Mouse (Mus musculus): Measurements from ENCODE around the gene Dync1li1.
"Not testable (repeated sequence)": the region's sequence is repeated elsewhere in the genome, so short reads cannot be mapped to it uniquely, and the experiment has no call there.

Gene Dync1li1

GRCm38 (mm10) chr9:114673626-114674025 lies 15.0 kb upstream of the Dync1li1 start:
- no peak for DNase-seq (ENCODE audit: low spot score in 2 of 2)

DNA sequence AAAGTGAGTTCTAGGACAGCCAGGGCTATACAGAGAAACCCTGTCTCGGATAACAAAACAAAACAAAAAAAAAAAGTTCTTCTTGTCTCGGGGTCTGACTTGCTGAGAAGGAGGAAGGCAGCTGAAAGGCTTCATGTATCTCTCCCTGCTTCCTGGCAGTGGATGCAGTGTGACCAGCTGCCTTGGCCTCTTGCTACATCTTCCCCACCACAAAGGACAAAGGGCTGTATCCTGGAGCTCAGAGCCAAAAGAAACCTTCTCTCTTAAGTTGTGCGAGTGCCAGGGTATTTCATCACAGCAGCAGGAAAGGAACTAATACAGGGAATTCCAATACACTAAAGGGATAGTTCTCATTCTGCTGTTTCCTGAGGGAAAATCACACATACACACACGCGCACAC lies 10.0 kb upstream of the Dync1li1 start:
- DNase-seq (ENCODE audit: low spot score in 2 of 2): no peak

DNA sequence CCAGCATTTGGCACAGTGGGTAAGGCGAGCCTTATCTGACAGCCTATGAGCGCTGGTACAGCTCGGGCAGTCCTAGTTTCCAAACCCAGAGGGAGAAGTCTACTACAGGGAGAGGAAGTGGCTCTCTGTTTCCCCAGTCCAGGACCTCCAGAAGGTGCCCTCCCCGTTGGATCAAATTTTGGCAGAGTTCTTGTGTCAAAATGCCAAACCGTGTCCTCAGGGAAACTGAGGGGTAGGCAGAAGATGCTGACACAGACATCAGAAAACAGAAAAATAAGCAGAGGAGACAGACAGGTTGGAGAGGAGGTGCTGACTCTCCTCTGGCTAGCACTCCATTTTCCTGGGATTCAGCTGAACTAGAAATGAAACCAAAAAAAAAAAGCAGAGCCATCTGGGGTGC lies 8.6 kb upstream of the Dync1li1 start:
- no peak for DNase-seq (ENCODE audit: low spot score in 2 of 2)

DNA sequence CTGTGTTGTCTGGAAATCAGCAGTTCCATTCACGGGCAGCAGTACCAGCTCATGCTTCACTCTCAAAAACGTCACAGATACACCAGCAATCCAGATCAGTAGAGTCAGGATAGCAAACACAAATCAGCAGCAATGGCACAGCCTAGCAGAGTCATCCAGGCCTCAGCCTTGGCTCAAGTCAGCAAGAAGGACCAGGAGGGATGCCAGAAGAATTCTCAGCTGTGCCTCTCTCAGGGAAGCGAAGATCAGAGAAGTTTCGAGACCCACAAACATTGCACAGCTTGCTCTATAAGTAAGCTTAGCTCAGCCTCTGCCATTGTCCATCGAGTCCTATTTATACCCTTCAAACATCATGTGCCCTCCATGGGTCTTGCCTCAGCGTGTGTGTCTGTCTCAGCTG lies 8.1 kb upstream of the Dync1li1 start:
- DNase-seq (ENCODE audit: low spot score in 2 of 2): no peak

- no peak for DNase-seq (ENCODE audit: low spot score in 2 of 2)
These were observed 6.4 kb upstream of the Dync1li1 start for GRCm38 (mm10) chr9:114682193-114682592.

GRCm38 (mm10) chr9:114686245-114686644 lies 2.3 kb upstream of the Dync1li1 start:
- DNase-seq (ENCODE audit: low spot score in 2 of 2): no peak

DNA sequence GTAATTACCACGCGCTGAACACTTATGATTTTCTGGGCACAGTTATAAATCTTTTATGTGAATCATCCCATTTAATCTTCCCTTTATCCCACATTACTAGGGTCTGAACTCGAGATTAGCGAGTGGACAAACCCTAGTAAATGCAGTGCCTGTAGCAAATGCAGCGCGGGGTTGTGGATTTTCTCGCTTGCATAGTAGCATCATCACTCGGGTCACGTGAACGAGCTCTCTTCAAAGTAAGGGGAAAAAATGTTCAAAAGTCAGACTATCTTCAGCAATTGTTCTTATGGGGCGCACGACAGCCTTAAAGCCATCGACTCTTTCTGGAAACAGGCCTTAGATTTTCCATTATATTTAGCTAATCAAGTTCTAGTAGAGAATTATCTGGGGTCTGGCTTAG lies 951 bp upstream of the Dync1li1 start:
- DNase-seq (ENCODE audit: low spot score in 2 of 2): no peak

- peak; percentile 8 to 26 for DNase-seq (ENCODE audit: low spot score in 2 of 2)
These were observed 390 bp downstream of the Dync1li1 start for GRCm38 (mm10) chr9:114688953-114689407.

DNA sequence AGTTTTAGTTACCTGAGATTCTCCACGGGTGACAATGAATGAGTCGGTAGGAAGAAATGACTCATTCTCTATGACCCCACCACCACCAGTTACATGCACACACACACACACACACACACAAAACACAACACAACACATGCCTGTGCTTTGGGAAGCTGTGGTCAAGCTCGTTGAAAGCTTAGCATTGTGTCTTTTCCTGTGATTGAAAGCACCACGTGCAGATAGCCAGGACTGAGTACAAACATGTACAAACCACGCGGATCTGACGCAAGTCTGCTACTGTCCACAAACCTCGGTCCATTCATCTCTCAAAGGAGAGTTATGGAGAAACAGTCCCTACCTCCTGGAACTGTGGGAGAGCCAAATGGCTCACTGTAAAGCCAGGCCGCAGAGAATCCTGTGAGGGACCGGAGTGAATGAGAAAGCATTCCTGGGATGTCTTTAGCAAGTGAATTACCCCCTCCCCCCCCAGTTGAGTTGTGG lies 1.6 kb downstream of the Dync1li1 start:
- no peak for DNase-seq (ENCODE audit: low spot score in 2 of 2)

DNA sequence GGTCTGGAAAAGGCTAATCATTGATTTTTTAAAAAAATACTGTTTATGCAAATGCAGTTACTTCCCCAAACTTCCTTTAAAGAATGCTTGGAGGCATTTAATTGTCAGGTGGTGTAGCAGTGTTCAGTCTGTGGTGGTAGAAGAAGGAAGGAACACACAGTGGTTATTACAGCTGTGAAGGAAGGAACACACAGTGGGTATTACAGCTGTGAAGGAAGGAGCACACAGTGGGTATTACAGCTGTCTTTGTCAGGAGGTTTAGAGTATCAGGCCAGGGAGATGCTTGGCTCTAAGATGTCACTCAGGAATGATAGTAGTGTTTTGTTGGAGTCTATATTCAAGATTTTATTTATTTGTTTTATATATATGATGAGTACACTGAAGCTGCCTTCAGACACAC lies 2.5 kb downstream of the Dync1li1 start:
- no peak for DNase-seq (ENCODE audit: low spot score in 2 of 2)

DNA sequence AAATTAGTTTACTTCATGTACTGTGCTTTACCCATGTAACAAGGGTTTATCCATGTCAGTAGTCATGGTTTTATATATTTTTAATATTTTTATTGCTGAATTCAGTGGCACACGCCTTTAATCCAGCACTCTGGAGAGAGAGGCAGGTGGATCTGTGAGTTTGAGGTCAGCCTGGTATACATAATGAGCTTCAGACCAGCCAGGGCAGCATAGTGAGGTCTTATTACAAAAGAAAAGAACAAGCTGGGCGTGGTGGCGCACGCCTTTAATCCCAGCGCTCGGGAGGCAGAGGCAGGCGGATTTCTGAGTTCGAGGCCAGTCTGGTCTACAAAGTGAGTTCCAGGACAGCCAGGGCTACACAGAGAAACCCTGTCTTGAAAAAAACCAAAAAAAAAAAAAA lies 7.1 kb downstream of the Dync1li1 start:
- DNase-seq (ENCODE audit: low spot score in 2 of 2): not testable (repeated sequence)

DNA sequence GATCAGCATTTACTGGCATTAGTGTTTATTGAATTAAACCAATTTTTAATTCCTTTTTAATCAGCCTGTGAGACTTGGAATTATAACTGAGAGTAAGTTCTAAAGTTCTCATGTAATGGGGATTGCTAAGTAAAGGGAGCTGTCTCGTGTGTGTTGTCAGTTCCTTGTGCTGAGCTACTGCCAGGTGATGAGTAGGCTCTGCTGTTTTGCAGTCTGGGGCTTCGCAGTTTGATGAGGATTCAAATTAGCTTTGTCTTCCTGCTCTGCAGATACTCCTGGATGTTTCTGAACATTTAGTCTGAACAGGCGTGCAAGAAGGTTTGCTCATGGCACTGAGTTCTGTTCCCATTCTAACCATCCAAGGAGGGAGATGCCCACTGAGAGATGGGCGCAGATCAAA lies 8.5 kb downstream of the Dync1li1 start:
- no peak for DNase-seq (ENCODE audit: low spot score in 2 of 2)

GRCm38 (mm10) chr9:114697926-114698325 lies 9.3 kb downstream of the Dync1li1 start:
- no peak for DNase-seq (ENCODE audit: low spot score in 2 of 2)

GRCm38 (mm10) chr9:114699262-114699661 lies 10.7 kb downstream of the Dync1li1 start:
- DNase-seq (ENCODE audit: low spot score in 2 of 2): no peak

DNA sequence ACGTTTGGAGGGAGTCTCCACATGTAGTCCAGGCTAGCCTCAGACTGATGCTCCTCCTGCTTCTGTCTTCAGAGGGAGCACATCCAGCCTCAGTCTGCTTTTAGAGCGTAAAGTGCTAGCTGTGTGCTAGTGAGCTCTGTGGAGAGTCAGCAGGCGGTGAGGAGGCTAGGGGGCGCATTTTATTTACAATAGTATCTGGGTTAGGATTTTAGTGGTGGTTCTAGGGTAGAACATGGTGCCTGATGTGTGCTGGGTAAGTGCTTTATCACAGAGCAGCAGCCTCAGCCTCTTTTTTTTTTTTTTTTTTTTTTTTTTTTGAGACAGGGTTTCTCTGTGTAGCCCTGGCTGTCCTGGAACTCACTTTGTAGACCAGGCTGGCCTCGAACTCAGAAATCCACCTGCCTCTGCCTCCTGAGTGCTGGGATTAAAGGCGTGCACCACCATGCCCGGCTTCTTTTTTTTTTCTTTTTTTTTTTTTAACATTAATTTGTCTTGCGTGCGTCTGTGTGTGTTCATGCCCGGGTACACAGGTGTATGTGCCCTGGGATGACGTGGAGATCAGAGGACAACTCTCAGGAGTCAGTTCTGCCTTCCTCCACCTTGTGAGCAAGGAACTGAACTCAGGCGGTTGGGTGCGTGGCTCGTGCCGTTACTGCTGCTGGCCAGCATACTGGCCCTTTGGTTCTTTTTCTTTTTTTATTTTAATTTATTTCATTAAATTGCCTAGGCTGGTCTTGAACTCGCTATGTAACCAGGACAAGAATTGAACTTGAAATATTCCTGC lies 11.5 kb downstream of the Dync1li1 start:
- DNase-seq (ENCODE audit: low spot score in 2 of 2): no peak

- no peak for DNase-seq (ENCODE audit: low spot score in 2 of 2)
These were observed 12.4 kb downstream of the Dync1li1 start for GRCm38 (mm10) chr9:114701031-114701430.

- no peak for DNase-seq (ENCODE audit: low spot score in 2 of 2)
These were observed 13.3 kb downstream of the Dync1li1 start for GRCm38 (mm10) chr9:114701921-114702320.

DNA sequence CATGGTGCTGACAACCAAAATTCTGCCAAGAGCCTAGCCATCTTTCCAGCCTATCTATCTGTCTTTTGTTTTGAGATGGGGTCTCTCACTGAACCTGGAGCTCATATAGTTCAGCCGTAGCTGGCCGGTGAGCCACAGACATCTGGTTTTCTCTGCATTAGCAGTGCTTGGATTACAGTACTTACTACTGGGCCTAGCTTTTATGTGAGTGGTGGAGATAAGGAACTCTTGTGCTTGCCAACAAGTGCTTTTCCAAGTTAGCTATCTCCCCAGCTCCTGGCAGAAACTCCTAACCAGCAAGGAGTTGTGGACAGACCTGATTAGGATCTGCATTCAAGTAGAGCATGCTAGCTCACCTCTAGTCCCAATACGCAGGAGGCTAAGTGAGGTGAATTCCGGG lies 19.2 kb downstream of the Dync1li1 start:
- no peak for DNase-seq (ENCODE audit: low spot score in 2 of 2)

GRCm38 (mm10) chr9:114710345-114710744 lies 21.8 kb downstream of the Dync1li1 start:
- DNase-seq (ENCODE audit: low spot score in 2 of 2): peak in 1 of 2 experiments; percentile 55

DNA sequence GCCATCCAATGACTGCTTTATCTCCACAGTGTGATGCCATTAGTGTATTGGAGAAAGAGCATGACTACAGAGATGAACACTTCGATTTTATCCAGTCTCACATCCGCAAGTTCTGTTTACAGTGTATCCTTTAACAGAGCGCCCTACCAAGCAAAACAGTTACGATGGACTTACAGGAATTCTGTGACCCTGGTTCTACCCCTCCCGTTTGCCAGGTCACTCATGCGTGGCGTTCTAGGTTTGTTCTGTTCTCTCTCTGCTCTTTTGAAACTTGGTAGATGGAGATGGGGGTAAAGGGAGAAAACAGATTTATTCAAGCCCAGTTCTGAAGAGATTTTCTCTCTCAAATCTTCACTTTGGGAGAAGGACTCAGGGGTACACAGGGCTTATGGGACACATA lies 24.9 kb downstream of the Dync1li1 start:
- no peak for DNase-seq (ENCODE audit: low spot score in 2 of 2)

GRCm38 (mm10) chr9:114716677-114717331 lies 28.2 kb downstream of the Dync1li1 start:
- DNase-seq (ENCODE audit: low spot score in 2 of 2): no peak

GRCm38 (mm10) chr9:114727315-114727714 lies 38.7 kb downstream of the Dync1li1 start:
- peak in 1 of 2 experiments; percentile 20 for DNase-seq (ENCODE audit: low spot score in 2 of 2)

DNA sequence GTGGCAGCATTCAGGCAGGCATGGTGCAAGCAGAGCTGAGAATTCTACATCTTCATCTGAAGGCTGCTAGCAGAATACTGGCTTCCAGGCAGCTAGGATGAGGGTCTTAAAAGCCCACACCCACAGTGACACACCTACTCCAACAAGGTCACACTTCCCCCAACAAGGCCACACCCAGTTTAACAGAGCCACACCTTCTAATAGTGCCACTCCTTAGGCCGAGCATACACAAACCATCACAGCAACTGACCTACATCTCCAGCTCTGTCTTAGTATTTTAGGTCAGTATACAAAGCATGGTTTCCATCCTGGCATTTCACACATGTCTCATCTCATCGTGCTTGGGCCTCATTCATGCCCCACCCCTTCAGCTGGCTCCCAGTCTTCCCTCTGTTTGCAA lies 39.8 kb downstream of the Dync1li1 start:
- DNase-seq (ENCODE audit: low spot score in 2 of 2): not testable (repeated sequence)

All from natural killer cell, adult 2 months (primary cell).